Mouse (Mus musculus) neural tube, embryonic 14.5 days (tissue): ENCODE measurements around the gene Isl1. TPM values are rescaled to one million over a fixed set of nuclear protein-coding genes. Genes with fewer than 3 reads are reported as not detected.
A peak's percentile ranks its signal among the peaks of the same experiment; 100 is the strongest.

Source experiments
- ATAC-seq: fragments of 200-750 bp; cut with Nextera tagmentation; 2 replicates; pipeline ENCODE4 v1.8.0; 2017; ENCODE audit warnings: low read depth, mild to moderate bottlenecking, moderate TSS enrichment, moderate library complexity
- H3K27ac ChIP-seq: fragments of 300-500 bp; sonication (generic); 2 replicates; pipeline ENCODE4 v1.5.1; 2014; ENCODE audit warnings: low read depth, mild to moderate bottlenecking, control low read depth, low read length, moderate library complexity, mixed read lengths
- H3K27me3 ChIP-seq: fragments of 300-500 bp; sonication (generic); 2 replicates; pipeline ENCODE4 v1.6.1; 2014; ENCODE audit warnings: low read length; ENCODE audit not compliant: control insufficient read depth, insufficient read depth
- H3K36me3 ChIP-seq: fragments of 300-500 bp; sonication (generic); 2 replicates; pipeline ENCODE4 v1.6.1; 2014; ENCODE audit warnings: low read length, mixed read lengths; ENCODE audit not compliant: control insufficient read depth, insufficient read depth
- H3K4me1 ChIP-seq: fragments of 300-500 bp; sonication (generic); 2 replicates; pipeline ENCODE4 v1.6.1; 2014; ENCODE audit warnings: low read length; ENCODE audit not compliant: control insufficient read depth, insufficient read depth
- H3K4me2 ChIP-seq: fragments of 300-500 bp; sonication (generic); 2 replicates; pipeline ENCODE4 v1.6.1; 2014; ENCODE audit warnings: mild to moderate bottlenecking, low read depth, low read length, control low read depth
- H3K4me3 ChIP-seq: fragments of 300-500 bp; sonication (generic); 2 replicates; pipeline ENCODE4 v1.5.1; 2014; ENCODE audit warnings: low read depth, low read length, control low read depth, mixed read lengths
- H3K9ac ChIP-seq: fragments of 300-500 bp; sonication (generic); replicated peaks from 2 replicates; pipeline ENCODE4 v1.6.1; 2014; ENCODE audit warnings: low read depth, mild to moderate bottlenecking, control low read depth, low read length, mixed read lengths
- H3K9me3 ChIP-seq: fragments of 300-500 bp; sonication (generic); 2 replicates; pipeline ENCODE4 v1.6.1; 2016; ENCODE audit warnings: low read length; ENCODE audit not compliant: control insufficient read depth
- WGBS: fragments of 180-500 bp; shearing (Covaris S2); extraction: QIAGEN DNeasy Blood & Tissue Kit; methylation state at CpG from one replicate; pipeline ENCODE4 v1.1.7; 2014; 5-methylcytosine and 5-hydroxymethylcytosine counted together
- polyA plus RNA-seq: library from polyadenylated mRNA; unstranded; fragments of >200 nt; fragmentation: Nextera tagmentation; extraction: Ambion mirVana; gene quantifications from 2 replicates; pipeline ENCODE4 v1.2.1, GENCODE M21; 2014

Gene Isl1
- polyA plus RNA-seq, 1 experiment from 2014 or later, result 30.4 TPM

DNA sequence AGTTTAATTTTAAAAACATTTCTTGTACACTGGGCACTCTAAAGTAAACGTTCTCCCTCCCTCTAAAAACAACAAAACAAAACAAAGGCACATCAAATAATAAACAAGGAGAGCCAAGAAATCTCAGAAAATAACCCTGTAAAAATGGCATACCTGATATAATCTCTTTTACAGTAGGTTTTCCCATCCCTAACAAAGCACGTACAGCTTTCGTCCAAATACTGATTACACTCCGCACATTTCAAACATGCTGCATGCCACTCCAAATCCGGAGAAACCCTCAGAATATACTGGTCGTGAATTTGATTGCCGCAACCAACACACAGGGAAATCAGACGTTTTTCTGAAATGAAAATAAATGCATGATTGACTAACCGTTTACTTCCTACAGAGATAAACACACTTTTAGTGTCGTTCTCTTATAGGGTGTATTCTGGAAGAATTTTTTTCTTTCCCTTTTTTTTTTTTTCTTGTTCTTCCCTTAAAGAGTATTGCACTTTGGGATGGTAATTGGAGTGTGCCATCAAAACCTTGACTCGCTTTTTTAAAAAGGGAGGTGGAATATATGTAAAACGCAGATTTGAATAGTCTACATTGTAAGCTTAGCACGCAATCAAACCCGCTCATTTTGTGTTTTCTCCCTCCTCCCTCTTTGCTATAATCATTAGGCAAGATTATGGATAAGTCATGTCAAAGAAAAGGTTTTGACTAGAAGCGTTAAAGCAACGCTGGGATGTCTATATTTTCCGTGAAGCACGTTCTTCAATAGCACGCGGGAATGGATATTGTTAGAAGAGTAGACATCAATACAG, 1.2 kb downstream of the Isl1 start:
- no peak for ATAC-seq
- peak overlapping the region; percentile 44; the same call in 1 of the 2 replicates for H3K4me3 ChIP-seq
- no peaks in the 10 kb centered on the region for H3K36me3 ChIP-seq
- H3K27ac ChIP-seq, result peak overlapping the region; percentile 55; the same call in 1 of the 2 replicates
- 1% methylated on average over 20 of the region's 20 CpGs for WGBS
- peak overlapping the region; percentile 32; the same call in 1 of the 2 replicates for H3K9ac ChIP-seq
- H3K9me3 ChIP-seq, result no peaks in the 10 kb centered on the region
- peaks cover 62% of the 10 kb centered on the region for H3K27me3 ChIP-seq
- H3K4me2 ChIP-seq, result no peak overlapping the region
- peaks cover 4% of the 10 kb centered on the region for H3K4me1 ChIP-seq

DNA sequence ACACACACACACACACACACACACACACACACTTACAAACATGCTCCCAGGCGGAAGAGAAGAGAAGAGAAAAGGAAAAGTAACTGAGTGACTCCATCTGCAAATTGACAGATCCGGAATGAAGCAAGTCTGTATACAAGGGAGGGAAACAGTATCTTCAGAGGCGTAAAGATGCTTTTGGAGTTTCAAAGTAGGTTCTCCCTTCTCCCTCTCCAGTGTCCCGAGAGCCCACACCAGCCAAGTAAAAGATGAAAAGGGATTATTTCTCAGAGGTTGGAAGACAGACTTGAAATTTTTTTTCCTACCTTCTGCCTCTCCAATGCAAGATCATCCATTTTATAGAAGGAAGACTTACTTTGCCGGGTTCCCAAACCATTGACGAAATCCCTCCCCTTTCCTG, 2.9 kb downstream of the Isl1 start:
- Histone ChIP-seq H3K36me3 (no peaks in the 10 kb centered on the region), H3K4me2 (no peak overlapping the region), H3K27me3 (peaks cover 66% of the 10 kb centered on the region), H3K9ac (no peak overlapping the region), H3K4me3 (peak overlapping the region; percentile 12; the same call in 1 of the 2 replicates), H3K4me1 (peaks cover 4% of the 10 kb centered on the region), H3K27ac (peak overlapping the region; percentile 52; the same call in 1 of the 2 replicates), H3K9me3 (no peaks in the 10 kb centered on the region)
- 3% methylated on average over 6 of the region's 6 CpGs for WGBS
- ATAC-seq, result no peak

DNA sequence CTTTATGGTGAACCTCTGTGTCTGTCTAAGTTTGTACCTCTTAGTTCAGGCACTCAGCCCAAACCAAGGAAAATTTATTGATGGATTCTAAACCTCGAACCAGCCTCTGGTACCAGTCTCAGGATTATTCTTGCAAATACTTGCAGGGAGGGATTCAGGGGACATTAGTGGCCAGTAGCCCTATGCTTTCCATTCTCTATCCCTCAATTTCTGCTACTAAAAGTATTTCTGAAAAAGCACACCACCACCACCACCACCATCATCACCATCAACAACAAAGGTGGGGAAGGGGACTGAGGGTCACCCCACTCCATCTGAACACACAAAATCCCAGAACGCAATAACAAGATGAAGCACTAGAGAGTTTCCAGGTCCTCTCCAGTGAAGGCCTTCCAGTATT, 3.8 kb downstream of the Isl1 start:
- Histone ChIP-seq H3K4me3 (peak overlapping the region; percentile 6; the same call in 1 of the 2 replicates), H3K4me1 (peaks cover 4% of the 10 kb centered on the region), H3K9ac (peak overlapping the region; percentile 42; the same call in 1 of the 2 replicates), H3K36me3 (no peaks in the 10 kb centered on the region), H3K27me3 (peaks cover 69% of the 10 kb centered on the region), H3K9me3 (no peaks in the 10 kb centered on the region), H3K27ac (0 out of 2 replicates have a peak overlapping the region, but pooled peaks have one; percentile 18), H3K4me2 (no peak overlapping the region)
- no peak for ATAC-seq
- 2% methylated on average over 2 of the region's 2 CpGs for WGBS

DNA sequence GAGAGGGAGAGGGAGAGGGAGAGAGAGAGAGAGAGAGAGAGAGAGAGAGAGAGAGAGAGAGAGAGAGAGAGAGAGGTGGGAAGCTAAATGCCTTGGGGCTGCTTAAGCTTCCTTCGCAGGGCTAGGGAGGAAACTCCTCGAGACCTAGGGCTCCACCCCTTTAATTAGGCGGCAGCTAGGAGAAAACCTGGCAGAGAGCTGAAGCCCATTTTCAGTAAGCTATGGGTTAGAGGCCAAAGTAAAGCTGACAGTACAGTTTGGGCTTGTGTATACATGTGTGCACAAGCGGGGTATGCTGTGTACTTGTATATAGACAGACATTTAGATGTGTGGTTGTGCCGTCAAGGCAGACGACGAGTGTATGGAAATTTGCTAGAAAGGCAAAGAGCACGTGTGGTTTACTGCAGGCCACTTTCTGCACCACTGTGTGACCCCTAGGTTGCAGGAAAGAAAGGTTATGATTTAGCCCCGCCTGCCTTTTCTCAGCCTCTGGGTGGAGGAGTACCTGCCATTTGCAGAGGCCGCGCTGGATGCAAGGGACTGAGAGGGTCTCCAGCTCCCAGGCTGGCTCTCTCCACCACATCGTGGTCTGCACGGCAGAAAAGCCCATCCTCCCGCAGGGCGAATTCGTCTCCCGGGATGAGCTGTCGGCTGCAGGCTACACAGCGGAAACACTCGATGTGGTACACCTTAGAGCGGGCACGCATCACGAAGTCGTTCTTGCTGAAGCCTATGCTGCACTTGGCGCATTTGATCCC, 4.6 kb downstream of the Isl1 start:
- Histone ChIP-seq H3K9me3 (no peaks in the 10 kb centered on the region), H3K27ac (peak overlapping the region; percentile 44; the same call in 1 of the 2 replicates), H3K9ac (peak overlapping the region; percentile 42), H3K36me3 (no peaks in the 10 kb centered on the region), H3K4me2 (peak overlapping the region; percentile 23; the same call in 1 of the 2 replicates), H3K4me3 (peak overlapping the region; percentile 6; the same call in 1 of the 2 replicates), H3K4me1 (peaks cover 3% of the 10 kb centered on the region), H3K27me3 (peaks cover 71% of the 10 kb centered on the region)
- no peak for ATAC-seq
- under 1% methylated on average over 25 of the region's 25 CpGs for WGBS

DNA sequence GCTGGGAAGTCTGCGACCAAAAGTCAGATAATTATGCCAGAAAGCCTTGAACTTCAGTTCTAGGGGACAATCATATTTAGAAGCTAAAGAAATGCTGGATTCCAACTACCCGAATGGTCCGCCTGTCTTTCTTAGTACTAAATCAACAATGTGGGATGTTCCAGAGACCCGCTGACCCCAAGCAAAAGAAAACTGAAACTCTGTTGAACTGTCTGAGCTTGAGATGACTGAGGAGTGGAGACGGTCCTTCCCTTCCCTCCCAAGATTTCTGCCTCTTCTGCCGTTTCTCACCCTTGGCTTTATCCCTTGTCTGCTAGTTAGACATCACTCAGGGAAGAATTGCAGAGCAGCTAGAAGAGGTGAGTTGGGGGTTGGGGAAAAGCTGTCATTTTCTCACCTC, 5.7 kb downstream of the Isl1 start:
- Histone ChIP-seq H3K4me3 (peak overlapping the region; percentile 6; the same call in 1 of the 2 replicates), H3K9me3 (no peaks in the 10 kb centered on the region), H3K9ac (no peak overlapping the region; the same call in 1 of the 2 replicates), H3K27ac (0 out of 2 replicates have a peak overlapping the region, but pooled peaks have one; percentile 52), H3K36me3 (no peaks in the 10 kb centered on the region), H3K27me3 (peaks cover 73% of the 10 kb centered on the region), H3K4me2 (no peak overlapping the region), H3K4me1 (no peaks in the 10 kb centered on the region)
- 2% methylated on average over 6 of the region's 6 CpGs for WGBS
- no peak for ATAC-seq

DNA sequence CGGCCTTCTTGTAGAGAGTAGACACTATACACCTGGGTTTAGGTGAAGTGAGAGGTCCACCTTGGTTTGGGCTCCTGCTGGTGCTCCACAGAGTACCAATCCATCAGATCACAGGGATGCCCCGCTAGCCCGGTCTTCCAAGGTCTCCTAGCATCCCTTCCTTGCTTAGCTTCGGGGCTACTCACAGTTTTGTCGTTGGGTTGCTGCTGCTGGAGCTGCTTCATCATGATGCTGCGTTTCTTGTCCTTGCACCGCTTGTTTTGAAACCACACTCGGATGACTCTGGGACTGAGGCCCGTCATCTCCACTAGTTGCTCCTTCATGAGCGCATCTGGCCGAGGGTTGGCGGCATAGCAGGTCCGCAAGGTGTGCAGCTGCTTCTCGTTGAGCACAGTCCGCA, 6.6 kb downstream of the Isl1 start:
- H3K4me1 ChIP-seq, result no peaks in the 10 kb centered on the region
- peak overlapping the region; percentile 0; the same call in 1 of the 2 replicates for H3K4me3 ChIP-seq
- H3K27ac ChIP-seq, result peak overlapping the region; percentile 28; the same call in 1 of the 2 replicates
- H3K27me3 ChIP-seq, result peaks cover 73% of the 10 kb centered on the region
- peak overlapping the region; percentile 17; the same call in 1 of the 2 replicates for H3K4me2 ChIP-seq
- H3K9me3 ChIP-seq, result no peaks in the 10 kb centered on the region
- WGBS, result under 1% methylated on average over 15 of the region's 15 CpGs
- ATAC-seq, result no peak
- H3K9ac ChIP-seq, result peak overlapping the region; percentile 32; the same call in 1 of the 2 replicates
- no peaks in the 10 kb centered on the region for H3K36me3 ChIP-seq

DNA sequence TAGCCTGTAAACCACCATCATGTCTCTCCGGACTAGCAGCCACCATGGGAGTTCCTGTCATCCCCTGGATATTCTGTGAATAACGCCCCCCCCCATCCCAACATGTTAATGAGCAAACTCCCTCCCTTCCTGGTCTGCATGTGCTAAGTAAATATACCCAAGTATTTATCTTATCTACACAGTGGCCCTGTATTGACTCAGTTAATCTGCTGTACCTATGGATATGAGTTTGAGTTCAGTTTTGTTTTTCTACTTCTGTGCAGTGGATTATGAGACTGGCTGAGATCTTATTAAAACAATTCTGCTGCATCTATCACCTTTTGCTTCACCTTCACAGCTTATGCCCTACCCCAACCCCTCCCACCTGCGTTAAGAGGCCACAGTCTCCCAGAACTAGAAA, 7.8 kb downstream of the Isl1 start:
- Histone ChIP-seq H3K9ac (no peak overlapping the region), H3K27me3 (peaks cover 74% of the 10 kb centered on the region), H3K4me3 (peak overlapping the region; percentile 3; the same call in 1 of the 2 replicates), H3K27ac (no peak overlapping the region), H3K36me3 (no peaks in the 10 kb centered on the region), H3K4me1 (no peaks in the 10 kb centered on the region), H3K9me3 (no peaks in the 10 kb centered on the region), H3K4me2 (peak overlapping the region; percentile 24)
- ATAC-seq, result no peak
- 1% methylated on average over 3 of the region's 3 CpGs for WGBS

DNA sequence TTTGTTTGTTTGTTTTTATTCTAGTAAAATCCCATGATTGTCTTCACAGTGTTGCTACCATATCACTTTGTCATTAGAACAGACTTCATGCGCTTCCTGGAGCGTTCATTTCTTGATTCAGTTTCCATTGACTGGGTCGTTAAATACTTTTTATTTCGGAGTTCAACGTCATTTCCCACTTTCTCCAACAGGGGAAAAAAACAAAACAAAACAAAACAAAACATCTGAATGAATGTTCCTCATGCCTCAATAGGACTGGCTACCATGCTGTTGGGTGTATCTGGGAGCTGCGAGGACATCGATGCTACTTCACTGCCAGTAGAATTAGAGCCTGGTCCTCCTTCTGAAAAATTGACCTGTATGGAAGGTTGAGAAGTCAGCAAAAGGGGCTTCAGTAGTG, 10.2 kb downstream of the Isl1 start:
- Histone ChIP-seq H3K36me3 (no peaks in the 10 kb centered on the region), H3K4me1 (no peaks in the 10 kb centered on the region), H3K4me3 (no peak overlapping the region), H3K27me3 (peaks cover 83% of the 10 kb centered on the region), H3K4me2 (no peak overlapping the region), H3K27ac (no peak overlapping the region), H3K9ac (no peak overlapping the region), H3K9me3 (no peaks in the 10 kb centered on the region)
- 4% methylated on average over 7 of the region's 7 CpGs for WGBS
- ATAC-seq, result no peak
